Mouse (Mus musculus) neutrophil, adult 5-6 weeks (primary cell): ENCODE measurements around the gene Grm4. TPM values are rescaled to one million over a fixed set of nuclear protein-coding genes. Genes with fewer than 3 reads are reported as not detected.

ENCODE experiments used
- ATAC-seq: fragments of 151-379, 151-347 bp; 2 replicates; pipeline ENCODE4 v1.8.0; 2017; ENCODE audit warnings: mild to moderate bottlenecking, moderate TSS enrichment; ENCODE audit not compliant: insufficient number of reproducible peaks, poor library complexity, low FRiP score, severe bottlenecking; ENCODE audit errors: extremely low read depth
- total RNA-seq: library from RNA; stranded (forward); fragments of 200-1000 nt; gene quantifications from 2 replicates; pipeline ENCODE4 v1.2.3, GENCODE M21; 2017

The Grm4 gene
- total RNA-seq: not detected in 2 replicates

DNA sequence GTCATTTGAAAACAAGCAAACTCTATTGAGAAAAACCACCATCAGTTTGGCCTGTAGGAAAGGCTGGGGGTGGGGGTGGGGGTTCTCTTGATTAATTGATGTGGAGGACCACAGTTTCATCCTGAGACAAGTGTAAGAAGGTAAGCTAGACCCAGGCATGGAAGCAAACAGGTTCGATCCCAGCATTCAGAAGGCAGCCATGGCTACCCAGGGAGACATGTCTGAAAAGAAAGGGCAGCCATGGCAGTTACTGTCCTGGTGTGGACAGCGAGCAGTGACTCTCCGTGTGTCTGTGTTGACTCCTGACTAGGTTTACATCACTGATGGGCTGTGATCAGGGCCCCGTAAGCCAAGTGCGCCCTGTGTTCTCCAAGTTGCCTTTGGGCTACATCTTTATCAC is at the start of gene Grm4:
Gene Grm4, minus strand, starts transcription at position 101 of the 400 bp plus-strand sequence.
- ATAC-seq: no peak

DNA sequence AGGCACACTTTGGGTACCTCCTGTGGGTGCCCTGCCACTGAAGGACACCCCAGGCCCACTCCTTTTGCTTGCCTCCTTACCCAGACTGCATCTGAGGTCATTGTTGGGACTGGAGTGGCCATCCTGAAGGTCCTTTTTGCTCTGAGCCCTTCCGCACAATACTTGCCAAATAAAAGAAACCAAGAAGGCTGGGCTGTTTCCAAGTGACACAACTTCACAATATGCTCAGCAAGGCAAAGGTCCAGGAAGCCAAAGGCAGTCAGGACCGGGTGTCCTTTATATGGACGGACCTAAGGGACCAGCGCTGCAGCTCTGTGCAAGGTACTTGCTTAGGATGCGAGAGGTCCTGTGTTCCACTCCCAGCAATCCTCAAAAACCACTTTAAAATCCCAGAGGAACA is 47.0 kb upstream of the Grm4 start:
- no peak for ATAC-seq

DNA sequence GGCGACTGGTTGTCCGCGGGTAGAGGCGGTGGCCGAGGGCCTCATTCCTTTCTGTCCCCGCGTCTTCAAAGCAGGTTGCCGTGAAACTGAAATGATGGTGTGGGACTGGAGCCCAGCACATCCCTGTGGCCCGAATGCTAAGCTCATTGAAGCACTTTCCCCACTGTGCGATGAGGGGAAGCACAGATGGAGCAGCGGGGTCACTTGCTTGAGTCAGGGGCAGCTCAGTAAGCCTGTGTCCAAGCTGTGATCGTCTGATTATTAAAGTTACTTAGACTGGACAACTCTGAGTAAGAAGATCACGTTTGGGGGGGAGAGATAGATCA is 44.7 kb upstream of the Grm4 start:
- no peak for ATAC-seq

DNA sequence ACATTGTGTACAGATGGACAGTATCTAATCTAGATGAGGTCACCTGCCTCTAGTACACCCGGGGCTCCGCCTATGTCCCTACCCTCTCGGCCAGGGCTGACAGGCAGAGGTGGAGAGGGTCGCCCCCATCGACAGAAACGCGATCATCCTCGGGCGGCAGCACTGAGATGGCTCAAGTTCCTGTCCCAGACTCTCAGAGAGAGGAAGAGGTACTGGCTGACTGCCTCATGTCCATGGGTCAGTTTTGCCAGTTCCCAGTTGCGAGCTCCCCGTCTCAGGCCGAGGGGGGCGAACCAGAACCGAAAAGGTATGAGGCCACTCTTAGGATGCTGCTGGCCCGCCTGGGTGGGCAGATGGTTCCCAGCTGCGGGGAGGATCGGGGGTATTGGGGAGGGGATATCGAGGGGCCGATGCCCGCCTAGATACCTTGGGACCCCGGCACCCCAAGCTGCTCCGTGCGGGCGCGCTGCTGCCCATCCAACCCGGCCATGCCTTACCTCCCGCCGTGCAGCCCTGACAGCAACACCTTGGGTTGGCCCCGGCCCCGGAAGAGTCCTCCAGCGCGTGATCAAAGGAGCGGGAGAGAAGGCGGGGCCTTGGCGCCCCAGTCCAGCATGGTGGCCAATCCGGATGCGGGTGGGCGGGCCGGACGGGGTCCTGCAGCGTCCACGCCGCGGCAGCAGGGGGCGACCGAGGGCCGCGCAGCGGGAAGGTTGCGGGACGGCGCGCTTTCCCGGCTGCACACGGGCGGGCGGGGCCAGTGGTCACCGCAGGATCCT is 44.1 kb upstream of the Grm4 start, which contains the start of gene AI413582:
Gene AI413582, minus strand, starts transcription at position 594 of the 779 bp plus-strand sequence.
- peak; percentile 79 for ATAC-seq

DNA sequence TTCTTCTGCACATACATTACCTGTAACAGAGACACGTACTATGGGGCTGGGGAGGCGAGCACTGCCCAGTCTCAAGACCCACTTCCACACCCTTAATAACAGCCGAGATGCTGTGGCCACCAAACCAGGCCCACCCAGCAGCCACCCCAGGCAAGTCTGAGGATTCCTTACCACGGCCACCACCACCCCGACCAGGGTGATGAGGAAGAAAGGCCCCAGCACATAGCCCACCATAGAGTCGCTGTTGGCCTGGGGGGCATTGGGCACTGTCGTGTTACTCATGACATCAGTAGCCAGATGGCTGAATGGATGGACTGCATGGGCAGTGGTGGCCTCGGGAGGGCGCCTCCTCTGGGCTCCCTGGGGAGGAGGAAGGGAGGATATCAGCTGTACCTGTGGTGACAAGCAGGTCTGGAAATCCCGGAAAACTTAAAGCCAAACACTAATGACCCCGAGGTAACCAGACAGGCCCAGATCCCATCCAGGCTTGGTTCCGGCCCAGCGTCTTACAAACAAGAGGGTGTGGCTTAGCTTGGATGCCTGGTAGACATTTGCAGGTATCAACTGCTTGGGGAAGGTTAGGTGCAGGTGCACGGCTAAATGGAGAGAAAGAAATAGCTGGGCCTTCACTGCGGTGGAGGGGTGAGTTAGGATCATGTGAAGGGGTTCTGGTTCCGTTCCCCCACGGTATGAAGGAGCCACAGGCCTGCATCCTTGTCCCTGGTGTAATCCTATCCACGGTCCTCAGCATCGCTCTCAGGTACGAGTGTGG is 43.4 kb upstream of the Grm4 start:
- ATAC-seq: no peak

DNA sequence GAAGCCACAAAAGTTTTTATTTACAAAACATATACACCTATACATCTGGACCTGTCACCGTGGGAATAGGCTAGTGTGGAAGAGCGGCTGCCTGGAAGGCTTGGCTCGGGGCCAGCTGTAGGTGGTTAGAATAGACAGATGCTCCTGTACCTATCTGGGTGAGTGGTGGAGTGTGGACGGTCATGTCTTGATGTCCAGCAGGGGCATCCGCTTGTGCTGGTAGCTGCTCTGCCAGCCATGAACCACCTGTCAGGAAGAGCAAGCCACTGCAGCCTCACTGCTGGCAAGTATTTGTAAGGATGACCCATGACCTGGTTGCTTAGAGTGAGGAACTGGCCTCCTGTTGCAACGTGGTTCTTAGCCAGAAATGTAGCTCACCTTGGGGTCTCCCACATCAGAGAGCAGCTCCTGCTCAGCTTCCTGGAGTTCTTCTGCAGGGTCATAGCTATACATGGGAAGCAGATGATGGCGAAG is 42.6 kb upstream of the Grm4 start:
- ATAC-seq: no peak

DNA sequence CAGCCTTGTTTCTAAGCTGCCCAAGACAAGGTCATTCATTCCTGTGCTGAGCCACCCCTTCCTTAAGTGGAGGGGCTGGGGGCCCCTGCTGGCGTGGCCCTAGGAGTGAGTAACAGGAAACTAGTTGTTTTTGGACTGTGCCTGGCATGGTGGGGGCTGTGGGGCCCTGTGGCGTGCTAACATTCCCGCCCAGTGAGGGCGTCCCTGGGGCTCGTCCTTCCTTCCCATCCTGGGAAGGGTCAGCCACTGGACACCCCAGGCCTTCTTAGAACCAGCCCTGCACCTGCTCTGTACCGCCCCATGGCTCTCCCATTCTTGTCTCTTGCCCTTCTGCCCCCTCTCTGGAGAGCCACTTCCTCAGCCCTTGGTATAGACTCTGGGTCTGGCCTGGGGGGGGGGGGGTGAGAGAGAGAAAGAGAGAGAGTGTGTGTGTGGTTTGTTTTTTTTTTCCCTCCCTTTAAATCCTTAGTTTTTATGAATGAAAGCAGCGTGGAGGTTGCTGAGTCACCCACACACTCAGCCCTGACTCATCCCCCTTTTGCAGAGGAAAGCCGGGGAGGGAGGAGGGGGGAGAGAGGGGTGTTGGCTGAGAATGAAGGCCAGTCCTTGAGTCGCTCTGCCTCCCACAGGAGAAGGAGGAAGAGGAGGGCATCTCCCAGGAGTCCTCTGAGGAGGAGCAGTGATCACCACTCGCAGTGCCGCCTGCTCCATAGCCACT is 40.8 kb upstream of the Grm4 start:
- ATAC-seq: no peak

DNA sequence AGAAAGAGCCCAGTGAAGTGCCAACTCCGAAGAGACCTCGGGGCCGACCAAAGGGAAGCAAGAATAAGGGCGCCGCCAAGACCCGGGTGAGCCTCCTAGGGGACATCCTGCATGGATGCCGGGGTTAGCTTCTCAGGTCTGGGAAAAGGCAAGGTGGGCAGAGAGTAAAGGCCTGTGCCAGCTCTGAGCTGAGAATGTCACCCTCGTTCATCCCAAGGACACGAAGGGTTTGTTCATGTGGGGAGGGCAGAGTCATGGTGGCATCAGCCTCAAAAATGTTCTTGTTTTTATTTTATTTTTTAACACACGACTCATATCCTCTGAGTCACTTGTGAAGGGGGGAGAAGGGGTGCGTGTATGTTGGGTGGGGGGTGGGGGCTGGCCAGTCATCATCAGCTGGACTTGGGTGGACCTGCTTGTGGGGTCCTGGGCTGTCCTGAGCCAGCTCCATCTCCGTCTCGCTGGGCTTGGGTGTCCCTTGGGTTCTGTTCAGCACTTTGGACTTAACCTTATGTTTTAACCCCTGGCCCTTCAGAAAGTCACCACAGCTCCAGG is 39.8 kb upstream of the Grm4 start:
- ATAC-seq: no peak

DNA sequence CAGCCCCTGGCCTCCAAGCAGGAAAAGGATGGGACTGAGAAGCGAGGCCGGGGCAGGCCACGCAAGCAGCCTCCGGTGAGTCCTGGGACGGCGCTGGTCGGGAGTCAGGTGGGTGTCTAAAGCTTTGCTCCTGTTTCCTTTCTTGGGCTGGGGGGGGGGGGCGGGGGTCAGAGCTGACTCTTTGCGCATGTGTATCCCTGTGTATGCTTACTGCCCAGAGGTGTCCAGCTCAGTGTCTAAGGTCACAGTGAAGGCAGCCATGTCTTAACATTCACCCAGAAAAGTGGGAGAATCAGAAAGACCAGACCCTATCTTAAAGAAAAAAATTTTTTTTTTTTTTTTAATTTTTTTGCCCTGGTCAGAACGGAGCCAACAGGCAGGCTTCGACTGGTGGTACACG is 38.4 kb upstream of the Grm4 start:
- ATAC-seq: no peak

DNA sequence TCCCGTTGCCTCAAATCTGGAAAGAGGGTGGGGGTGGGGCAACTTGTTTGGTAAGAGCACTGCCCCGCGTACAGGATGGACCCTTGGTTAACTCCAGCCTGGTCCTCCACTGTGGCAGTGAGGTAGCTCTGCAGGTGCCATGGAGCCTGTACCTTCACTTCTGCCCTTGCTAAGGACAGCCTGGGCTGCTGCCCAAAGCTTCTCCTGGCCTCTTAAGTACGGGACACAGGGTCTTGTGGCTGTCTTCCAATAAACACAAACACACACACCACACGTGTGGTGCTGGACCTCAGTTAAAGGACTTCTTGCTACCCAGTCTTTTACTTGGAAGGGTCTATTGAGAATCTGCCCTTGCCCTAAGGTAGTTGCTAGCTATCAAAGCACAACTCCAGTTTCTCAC is 37.6 kb upstream of the Grm4 start:
- no peak for ATAC-seq

DNA sequence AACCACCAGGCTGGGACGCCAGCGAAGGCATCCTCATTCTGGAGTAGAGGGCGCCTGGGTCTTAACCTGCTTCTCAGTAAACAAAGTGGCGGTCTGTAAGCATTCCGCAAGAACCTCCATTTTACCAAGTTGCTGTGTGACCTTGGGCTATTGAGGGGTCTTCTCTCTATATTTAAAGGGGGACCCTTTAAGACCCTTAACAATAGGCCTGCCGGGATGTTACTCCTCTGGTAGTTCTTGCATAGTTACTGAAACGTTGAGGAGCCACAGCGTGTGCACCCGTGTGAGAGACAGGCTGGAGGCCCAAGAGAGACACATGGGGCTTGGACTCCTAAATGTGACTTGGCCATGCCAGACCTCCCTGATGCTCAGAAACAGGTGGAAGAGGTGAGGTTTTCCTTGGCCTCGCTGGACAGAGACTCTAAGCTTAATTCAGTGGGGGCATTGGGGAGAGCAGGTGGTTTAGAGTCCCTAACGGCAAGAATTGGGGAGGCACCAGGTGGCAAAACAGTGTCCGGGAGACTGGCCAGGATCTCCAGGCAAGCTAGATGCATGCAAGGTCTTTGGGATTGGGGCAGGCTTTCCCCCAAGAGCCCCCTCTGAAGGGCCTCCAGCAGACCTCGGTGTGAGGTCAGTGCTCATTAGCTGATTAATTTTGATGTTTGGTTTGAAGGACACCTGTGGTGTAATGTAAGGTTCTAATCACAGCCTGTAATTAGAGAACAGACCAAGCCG is 36.9 kb upstream of the Grm4 start:
- no peak for ATAC-seq

DNA sequence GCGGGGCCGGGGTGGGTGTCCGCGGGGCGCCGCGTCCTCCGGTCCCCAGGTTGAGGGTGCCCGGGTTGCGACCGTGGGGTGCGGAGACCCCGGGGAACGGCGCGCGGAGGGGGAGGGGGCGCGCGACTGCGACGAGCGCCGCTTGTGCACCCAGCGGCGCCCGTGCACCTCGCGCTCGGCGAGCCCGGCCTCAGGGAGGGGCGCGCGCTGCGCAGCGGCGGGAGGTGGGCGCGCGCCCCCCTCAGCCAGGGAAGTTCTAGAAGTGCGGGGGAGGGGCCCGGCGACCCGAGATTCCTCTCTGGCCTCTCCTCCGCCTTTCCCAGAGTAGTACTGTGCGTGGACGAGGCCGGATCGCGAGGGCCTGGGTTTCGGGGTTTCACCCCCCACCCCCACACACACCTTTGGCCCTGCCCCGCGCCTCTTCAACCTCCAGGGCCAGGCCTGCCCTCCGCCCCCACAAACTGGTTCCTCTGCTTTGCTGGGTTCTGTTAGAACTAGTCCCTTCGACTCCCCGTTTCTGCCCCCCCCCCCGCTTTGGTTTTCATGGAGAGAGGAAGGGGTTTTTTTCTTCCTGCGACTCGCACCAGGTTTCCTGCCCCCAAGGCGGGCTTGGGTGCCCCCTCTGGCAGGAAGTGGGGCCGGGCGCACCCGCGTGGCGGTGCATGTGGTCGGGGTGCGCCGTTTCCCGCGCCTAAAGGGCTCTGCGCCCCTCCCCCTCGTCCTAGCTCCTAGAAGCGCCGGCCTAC is 36.2 kb upstream of the Grm4 start:
- no peak for ATAC-seq

DNA sequence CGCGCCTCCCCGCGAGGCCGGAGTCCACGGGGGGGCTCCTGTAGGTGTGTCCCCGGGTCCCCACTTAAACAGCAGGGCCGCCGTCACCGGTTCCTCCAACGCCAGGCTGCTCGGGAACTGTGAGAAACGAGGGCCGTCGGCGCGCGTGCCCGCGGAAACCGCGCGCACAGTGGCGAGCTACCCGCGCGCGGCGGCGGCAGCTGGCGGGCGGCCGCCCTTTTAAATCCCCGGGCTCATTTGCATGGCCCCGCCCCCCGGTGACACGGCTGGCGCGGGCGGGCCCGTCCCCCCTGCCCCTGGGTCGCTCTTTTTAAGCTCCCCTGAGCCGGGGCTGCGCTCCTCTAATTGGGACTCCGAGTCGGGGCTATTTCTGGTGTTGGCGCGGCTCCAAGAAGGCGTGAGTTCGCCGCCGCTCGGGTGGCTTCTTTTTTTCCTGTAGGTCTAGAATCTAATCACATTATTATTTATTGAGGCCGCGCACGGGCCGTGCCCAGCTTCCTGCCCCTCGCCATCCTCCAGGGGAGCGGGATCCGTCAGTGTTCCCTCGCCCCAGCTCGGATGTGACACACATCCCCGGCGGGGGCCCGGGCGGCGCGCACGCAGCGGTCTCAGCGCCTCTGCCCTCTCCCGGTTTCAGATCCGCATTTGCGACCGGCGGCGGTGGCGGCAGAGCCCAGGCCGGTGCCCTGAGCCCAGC is 35.3 kb upstream of the Grm4 start, which contains the start of gene Hmga1:
Gene Hmga1, plus strand, starts transcription at position 183 of the 697 bp plus-strand sequence.
- peak; percentile 30 for ATAC-seq

DNA sequence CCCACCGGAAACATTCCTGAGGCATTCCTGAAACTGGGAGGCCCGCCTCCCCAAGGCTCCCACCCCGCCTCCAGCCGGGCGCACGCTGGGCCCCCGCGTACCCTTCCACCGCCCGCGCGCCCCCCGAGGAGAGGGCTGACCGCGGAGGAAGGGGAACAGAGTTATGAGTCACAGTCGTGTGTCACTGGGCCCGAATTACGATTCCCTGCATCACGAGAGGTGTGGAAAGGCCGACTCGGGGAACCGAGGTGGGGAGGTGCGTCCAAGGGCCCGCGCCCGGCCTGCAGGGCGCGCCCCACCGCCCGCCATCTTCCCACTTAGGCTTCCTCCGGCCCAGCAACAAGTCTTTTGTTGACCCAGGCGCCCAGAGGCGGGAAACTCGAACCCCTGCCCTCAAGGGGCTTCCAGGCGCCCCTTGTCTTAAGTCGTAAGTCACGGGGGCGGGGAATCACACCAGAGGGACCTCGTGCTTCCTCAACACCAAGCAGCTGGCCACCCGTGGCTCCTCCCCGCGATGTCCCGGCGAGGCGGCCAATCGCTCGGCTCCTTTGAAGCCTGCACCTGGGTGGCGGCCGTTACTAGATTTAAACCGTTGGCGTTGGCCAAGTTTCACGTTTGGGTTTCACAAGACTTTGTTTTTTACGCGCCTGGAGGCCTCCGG is 34.4 kb upstream of the Grm4 start:
- ATAC-seq: peak; percentile 46

DNA sequence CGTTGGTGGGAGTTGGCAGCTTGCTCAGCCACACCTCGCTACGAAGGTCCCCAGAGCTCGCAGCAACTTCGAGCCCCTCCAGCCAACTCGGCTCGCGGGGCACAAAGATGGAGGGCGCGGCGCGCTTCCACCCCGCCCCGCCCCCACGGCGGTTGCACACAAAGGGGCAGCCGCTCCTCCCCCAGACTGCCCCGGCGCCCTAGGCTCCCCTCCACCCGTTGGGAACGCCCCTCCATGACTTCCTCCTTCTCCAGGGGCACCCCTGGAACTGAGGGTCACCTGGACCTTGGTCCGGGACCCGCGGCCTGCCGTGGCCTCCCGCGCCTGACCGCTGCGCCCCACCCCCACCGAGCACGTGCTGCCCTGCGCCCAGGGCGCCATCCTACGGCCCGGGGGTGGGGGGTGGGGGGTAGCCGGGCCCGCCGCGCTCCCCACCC is 33.9 kb upstream of the Grm4 start:
- no peak for ATAC-seq

DNA sequence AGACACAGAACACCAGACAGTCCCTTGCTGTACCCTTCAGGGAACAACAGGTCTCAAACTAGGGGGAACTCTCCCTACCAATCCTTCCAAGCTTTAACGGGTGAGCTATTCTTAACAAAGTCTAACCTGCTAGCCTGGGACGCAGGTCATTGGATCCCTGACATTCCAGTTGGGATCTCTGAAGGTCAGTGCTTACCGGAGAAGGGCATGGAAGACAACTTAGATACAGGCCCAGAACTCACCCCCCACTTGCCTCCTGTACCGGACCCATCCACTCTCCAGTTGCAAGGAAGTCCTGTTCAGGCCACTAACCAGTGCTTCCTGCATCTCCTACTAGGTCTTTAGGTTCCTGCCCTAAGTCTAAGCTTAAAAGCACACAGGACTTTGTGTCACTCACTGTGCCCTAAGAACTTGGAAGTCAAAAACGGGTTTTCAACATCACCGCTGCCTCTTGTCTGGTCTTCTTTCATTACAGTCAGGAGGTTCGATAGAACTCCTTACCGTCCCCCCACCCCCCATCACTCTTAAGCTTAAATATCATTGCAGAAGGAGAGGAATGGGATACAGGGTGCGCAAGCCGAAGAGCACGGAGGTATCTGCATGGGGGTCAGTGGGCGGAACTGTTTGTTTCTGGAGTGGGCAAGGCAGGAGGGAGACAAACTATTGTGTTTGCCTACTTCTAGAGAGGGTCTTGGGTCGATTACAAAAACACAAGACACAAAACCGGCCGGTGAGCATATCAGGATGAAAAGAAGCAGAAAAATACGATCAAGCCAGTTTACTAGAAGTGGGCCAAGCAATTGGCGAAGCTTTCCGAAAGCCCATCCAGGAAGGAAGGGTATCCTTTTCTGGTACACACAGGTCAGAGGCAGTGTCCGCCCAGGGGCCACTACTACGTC is 33.1 kb upstream of the Grm4 start:
- no peak for ATAC-seq
